Mouse (Mus musculus): ENCODE measurements around the gene St3gal3. TPM values are rescaled to one million over a fixed set of nuclear protein-coding genes. Genes with fewer than 3 reads are reported as not detected.

The St3gal3 gene
- polyA plus RNA-seq, 1 experiment = 19.3 TPM

- H3K4me3 ChIP-seq (ENCODE audit: control insufficient read depth, insufficient read depth, low read length) = no peak overlapping the region
- no peaks in the 10 kb centered on the region for H3K4me1 ChIP-seq (replicated peaks; ENCODE audit: control insufficient read depth, insufficient read depth, low read length)
- 95% methylated on average over 7 of the region's 7 CpGs for WGBS
- no peaks in the 10 kb centered on the region for H3K27me3 ChIP-seq (ENCODE audit: control insufficient read depth, insufficient read depth, low read length)
- no peak for DNase-seq
- TF ChIP-seq POLR2A (IDR thresholded peaks at IDR 0.05; ENCODE audit: control insufficient read depth, extremely low read depth, insufficient read depth, low read length, poor library complexity) = no peak
- TF ChIP-seq CTCF (IDR thresholded peaks at IDR 0.05; ENCODE audit: borderline replicate concordance, control insufficient read depth, extremely low read depth, insufficient read depth, low read length, poor library complexity) = no peak
- no peaks in the 10 kb centered on the region for H3K36me3 ChIP-seq (ENCODE audit: control insufficient read depth, insufficient read depth, low read length)
- H3K27ac ChIP-seq (ENCODE audit: control insufficient read depth, insufficient read depth, low read length) = no peak overlapping the region
These were observed 187.2 kb downstream of the St3gal3 start for GRCm38 (mm10) chr4:117947493-117947892.

- WGBS = 93% methylated on average over 11 of the region's 11 CpGs
- no peak for DNase-seq
- TF ChIP-seq CTCF (IDR thresholded peaks at IDR 0.05; ENCODE audit: borderline replicate concordance, control insufficient read depth, extremely low read depth, insufficient read depth, low read length, poor library complexity) = no peak
- no peak for TF ChIP-seq POLR2A (IDR thresholded peaks at IDR 0.05; ENCODE audit: control insufficient read depth, extremely low read depth, insufficient read depth, low read length, poor library complexity)
- Histone ChIP-seq H3K4me1 (replicated peaks; ENCODE audit: control insufficient read depth, insufficient read depth, low read length) (no peaks in the 10 kb centered on the region), H3K27me3 (ENCODE audit: control insufficient read depth, insufficient read depth, low read length) (no peaks in the 10 kb centered on the region), H3K36me3 (ENCODE audit: control insufficient read depth, insufficient read depth, low read length) (no peaks in the 10 kb centered on the region), H3K27ac (ENCODE audit: control insufficient read depth, insufficient read depth, low read length) (no peak overlapping the region), H3K4me3 (ENCODE audit: control insufficient read depth, insufficient read depth, low read length) (no peak overlapping the region)
These were observed 187.9 kb downstream of the St3gal3 start for GRCm38 (mm10) chr4:117946639-117947305.

- TF ChIP-seq CTCF (IDR thresholded peaks at IDR 0.05; ENCODE audit: borderline replicate concordance, control insufficient read depth, extremely low read depth, insufficient read depth, low read length, poor library complexity) (no peak), POLR2A (IDR thresholded peaks at IDR 0.05; ENCODE audit: control insufficient read depth, extremely low read depth, insufficient read depth, low read length, poor library complexity) (no peak)
- Histone ChIP-seq H3K4me3 (ENCODE audit: control insufficient read depth, insufficient read depth, low read length) (no peak overlapping the region), H3K27me3 (ENCODE audit: control insufficient read depth, insufficient read depth, low read length) (no peaks in the 10 kb centered on the region), H3K36me3 (ENCODE audit: control insufficient read depth, insufficient read depth, low read length) (no peaks in the 10 kb centered on the region), H3K27ac (ENCODE audit: control insufficient read depth, insufficient read depth, low read length) (no peak overlapping the region), H3K4me1 (replicated peaks; ENCODE audit: control insufficient read depth, insufficient read depth, low read length) (no peaks in the 10 kb centered on the region)
- WGBS = 86% methylated on average over 5 of the region's 5 CpGs
- DNase-seq = no peak
These were observed 191.4 kb downstream of the St3gal3 start for GRCm38 (mm10) chr4:117943317-117943716.

- no peak for DNase-seq
- Histone ChIP-seq H3K4me3 (ENCODE audit: control insufficient read depth, insufficient read depth, low read length) (no peak overlapping the region), H3K27ac (ENCODE audit: control insufficient read depth, insufficient read depth, low read length) (no peak overlapping the region), H3K27me3 (ENCODE audit: control insufficient read depth, insufficient read depth, low read length) (no peaks in the 10 kb centered on the region), H3K4me1 (replicated peaks; ENCODE audit: control insufficient read depth, insufficient read depth, low read length) (no peaks in the 10 kb centered on the region), H3K36me3 (ENCODE audit: control insufficient read depth, insufficient read depth, low read length) (no peaks in the 10 kb centered on the region)
- 98% methylated on average over 5 of the region's 5 CpGs for WGBS
- no peak for TF ChIP-seq POLR2A (IDR thresholded peaks at IDR 0.05; ENCODE audit: control insufficient read depth, extremely low read depth, insufficient read depth, low read length, poor library complexity)
- TF ChIP-seq CTCF (IDR thresholded peaks at IDR 0.05; ENCODE audit: borderline replicate concordance, control insufficient read depth, extremely low read depth, insufficient read depth, low read length, poor library complexity) = no peak
These were observed 197.8 kb downstream of the St3gal3 start for GRCm38 (mm10) chr4:117936964-117937363.

GRCm38 (mm10) chr4:117934081-117934480 is 200.6 kb downstream of the St3gal3 start:
- Histone ChIP-seq H3K27me3 (ENCODE audit: control insufficient read depth, insufficient read depth, low read length) (peaks cover 7% of the 10 kb centered on the region; the same call in 1 of the 2 replicates), H3K27ac (ENCODE audit: control insufficient read depth, insufficient read depth, low read length) (no peak overlapping the region), H3K4me1 (replicated peaks; ENCODE audit: control insufficient read depth, insufficient read depth, low read length) (no peaks in the 10 kb centered on the region), H3K36me3 (ENCODE audit: control insufficient read depth, insufficient read depth, low read length) (no peaks in the 10 kb centered on the region), H3K4me3 (ENCODE audit: control insufficient read depth, insufficient read depth, low read length) (no peak overlapping the region)
- no peak for DNase-seq
- 94% methylated on average over 4 of the region's 4 CpGs for WGBS
- TF ChIP-seq CTCF (IDR thresholded peaks at IDR 0.05; ENCODE audit: borderline replicate concordance, control insufficient read depth, extremely low read depth, insufficient read depth, low read length, poor library complexity) (no peak), POLR2A (IDR thresholded peaks at IDR 0.05; ENCODE audit: control insufficient read depth, extremely low read depth, insufficient read depth, low read length, poor library complexity) (no peak)

GRCm38 (mm10) chr4:117933248-117933647 is 201.5 kb downstream of the St3gal3 start:
- no peaks in the 10 kb centered on the region for H3K36me3 ChIP-seq (ENCODE audit: control insufficient read depth, insufficient read depth, low read length)
- H3K4me1 ChIP-seq (replicated peaks; ENCODE audit: control insufficient read depth, insufficient read depth, low read length) = no peaks in the 10 kb centered on the region
- TF ChIP-seq POLR2A (IDR thresholded peaks at IDR 0.05; ENCODE audit: control insufficient read depth, extremely low read depth, insufficient read depth, low read length, poor library complexity) = no peak
- no peak for TF ChIP-seq CTCF (IDR thresholded peaks at IDR 0.05; ENCODE audit: borderline replicate concordance, control insufficient read depth, extremely low read depth, insufficient read depth, low read length, poor library complexity)
- no peak overlapping the region for H3K27ac ChIP-seq (ENCODE audit: control insufficient read depth, insufficient read depth, low read length)
- WGBS = 97% methylated on average over 5 of the region's 5 CpGs
- DNase-seq = no peak
- H3K4me3 ChIP-seq (ENCODE audit: control insufficient read depth, insufficient read depth, low read length) = no peak overlapping the region
- H3K27me3 ChIP-seq (ENCODE audit: control insufficient read depth, insufficient read depth, low read length) = peaks cover 12% of the 10 kb centered on the region; the same call in 1 of the 2 replicates
